Mouse (Mus musculus): ENCODE results near the gene Slc24a4.

Gene Slc24a4

GRCm38 (mm10) chr12:102308001-102308456 lies 179.5 kb downstream of the Slc24a4 start:
- DNase-seq (ENCODE audit: low read depth, low spot score) = peak; percentile 36

- no peak for DNase-seq (ENCODE audit: low read depth, low spot score)
Measured at GRCm38 (mm10) chr12:102308457-102309011, 180.0 kb downstream of the Slc24a4 start.

- DNase-seq (ENCODE audit: low read depth, low spot score) = no peak
Measured at GRCm38 (mm10) chr12:102309099-102309799, 180.7 kb downstream of the Slc24a4 start.

GRCm38 (mm10) chr12:102309800-102310195 lies 181.3 kb downstream of the Slc24a4 start:
- no peak for DNase-seq (ENCODE audit: low read depth, low spot score)

- no peak for DNase-seq (ENCODE audit: low read depth, low spot score)
Measured at GRCm38 (mm10) chr12:102310261-102310660, 181.7 kb downstream of the Slc24a4 start.

- DNase-seq (ENCODE audit: low read depth, low spot score) = no peak
Measured at GRCm38 (mm10) chr12:102311454-102311853, 182.9 kb downstream of the Slc24a4 start.
